Mouse (Mus musculus): ENCODE data around the gene Rps23.
A peak's percentile ranks its signal among the peaks of the same experiment; 100 is the strongest.

The Rps23 gene

DNA sequence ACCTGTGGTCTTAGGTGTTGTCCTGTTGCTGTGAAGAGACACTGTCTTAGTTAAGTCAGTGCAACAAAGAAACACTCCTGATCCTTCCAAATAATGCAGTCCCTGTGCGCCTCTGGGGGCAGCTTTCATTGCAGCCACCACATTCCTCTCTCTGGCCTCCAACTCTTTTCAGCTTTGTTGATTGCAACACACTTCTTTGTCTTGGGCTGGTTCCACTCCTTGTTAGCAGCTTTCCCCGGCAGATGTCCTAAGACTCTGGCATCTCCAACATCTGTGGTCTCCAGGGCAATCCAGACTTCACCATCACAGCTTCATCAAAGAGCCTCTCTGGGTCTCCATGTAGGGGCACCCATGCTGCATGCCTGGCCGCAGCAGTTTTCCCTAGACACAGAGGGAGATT is 10.5 kb downstream of the Rps23 start:
- DNase-seq (ENCODE audit: low read depth, low spot score) = no peak

DNA sequence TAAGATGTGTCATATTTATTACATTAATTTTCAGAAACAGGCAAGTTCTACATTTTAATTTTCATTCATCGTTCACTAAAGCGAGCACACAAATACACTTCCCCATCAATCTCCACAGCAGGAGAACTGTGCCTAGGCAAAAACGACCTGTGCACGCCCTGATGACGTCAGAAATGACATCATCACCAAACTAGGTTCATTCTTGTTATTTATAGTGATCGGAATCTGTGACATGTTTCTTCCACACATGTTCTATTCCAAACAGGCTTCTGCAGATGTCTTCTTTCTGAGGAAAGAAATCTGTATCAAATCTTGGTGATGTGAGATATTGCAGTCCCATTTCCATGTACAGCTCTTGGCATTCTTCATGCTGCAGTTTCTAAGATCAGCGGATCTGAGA is 13.1 kb downstream of the Rps23 start:
- DNase-seq (ENCODE audit: low read depth, low spot score) = no peak

DNA sequence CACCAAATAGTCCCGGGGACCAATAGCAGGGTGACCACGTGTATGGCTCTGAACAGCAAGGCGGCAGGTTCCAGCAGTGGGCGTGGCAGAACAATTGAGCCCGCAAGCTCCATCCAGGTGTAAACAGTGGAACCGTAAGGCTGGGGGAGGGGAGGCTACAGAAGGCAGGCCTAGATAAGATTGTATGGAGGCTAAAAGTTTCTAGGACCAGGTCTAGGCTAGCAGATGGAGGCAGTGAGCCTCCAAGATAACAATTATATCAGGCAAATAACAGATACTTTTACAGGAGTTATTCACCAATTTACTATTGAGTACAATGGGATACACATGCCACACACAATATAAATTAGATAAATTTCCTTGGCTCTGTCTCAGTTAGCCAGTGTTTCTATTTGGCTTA is 16.4 kb downstream of the Rps23 start:
- DNase-seq (ENCODE audit: low read depth, low spot score) = peak; percentile 50

DNA sequence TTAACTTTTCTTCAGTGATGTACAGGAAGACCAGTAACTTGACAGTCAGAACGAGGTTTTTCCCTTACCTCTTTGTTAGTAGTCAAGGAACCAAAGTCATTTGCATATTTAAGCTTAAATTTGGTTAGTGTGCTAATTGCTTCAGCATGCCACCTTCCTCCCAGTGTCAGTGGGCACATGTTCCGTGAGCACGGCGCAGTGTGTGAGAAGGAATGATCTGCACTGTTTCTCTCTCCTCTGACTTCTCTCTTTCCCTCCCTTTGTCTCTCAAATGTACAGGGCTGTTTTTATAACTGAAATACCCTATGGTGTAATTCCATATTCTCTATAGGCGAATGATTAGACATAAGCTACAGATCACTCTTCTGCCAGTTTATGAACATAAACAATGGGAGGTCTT is 16.8 kb downstream of the Rps23 start:
- DNase-seq (ENCODE audit: low read depth, low spot score) = no peak

DNA sequence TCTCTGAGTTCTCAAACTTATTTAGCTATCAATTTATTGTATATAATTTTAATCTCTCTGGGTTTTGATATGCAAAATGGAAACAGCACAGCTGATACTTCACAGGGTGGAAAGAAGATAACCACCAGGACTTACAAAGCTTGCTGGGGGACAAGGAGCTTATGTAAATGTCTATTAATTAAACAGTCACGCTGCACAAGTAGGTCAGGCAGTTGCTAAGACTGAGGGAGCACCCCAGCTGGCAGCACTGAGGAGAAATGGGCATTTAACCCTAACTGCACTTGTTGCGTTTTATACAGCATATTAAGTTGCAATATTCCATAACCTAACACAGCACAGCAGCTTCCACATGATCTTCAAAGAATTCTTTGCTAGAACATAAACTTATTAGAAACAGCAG is 36.1 kb downstream of the Rps23 start:
- DNase-seq (ENCODE audit: low read depth, low spot score) = no peak

DNA sequence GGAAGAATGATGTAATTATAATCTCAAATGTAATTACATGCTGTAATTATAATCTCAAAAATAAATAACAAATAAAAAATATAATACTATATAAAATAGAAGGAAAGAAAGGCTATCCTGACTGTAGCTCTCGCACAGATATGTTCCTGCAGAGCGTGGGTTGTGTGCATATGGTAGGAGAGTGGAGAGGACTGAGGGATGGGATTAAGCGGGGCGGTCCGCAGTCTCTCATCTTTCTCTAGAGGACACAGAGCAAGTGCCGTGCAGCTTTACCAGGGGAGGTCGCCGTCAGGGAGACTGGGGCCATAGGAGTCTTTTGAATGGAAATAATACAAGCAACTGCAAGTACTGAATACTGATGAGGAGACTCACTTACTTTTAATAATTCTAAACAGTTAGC is 37.8 kb downstream of the Rps23 start:
- DNase-seq (ENCODE audit: low read depth, low spot score) = no peak

DNA sequence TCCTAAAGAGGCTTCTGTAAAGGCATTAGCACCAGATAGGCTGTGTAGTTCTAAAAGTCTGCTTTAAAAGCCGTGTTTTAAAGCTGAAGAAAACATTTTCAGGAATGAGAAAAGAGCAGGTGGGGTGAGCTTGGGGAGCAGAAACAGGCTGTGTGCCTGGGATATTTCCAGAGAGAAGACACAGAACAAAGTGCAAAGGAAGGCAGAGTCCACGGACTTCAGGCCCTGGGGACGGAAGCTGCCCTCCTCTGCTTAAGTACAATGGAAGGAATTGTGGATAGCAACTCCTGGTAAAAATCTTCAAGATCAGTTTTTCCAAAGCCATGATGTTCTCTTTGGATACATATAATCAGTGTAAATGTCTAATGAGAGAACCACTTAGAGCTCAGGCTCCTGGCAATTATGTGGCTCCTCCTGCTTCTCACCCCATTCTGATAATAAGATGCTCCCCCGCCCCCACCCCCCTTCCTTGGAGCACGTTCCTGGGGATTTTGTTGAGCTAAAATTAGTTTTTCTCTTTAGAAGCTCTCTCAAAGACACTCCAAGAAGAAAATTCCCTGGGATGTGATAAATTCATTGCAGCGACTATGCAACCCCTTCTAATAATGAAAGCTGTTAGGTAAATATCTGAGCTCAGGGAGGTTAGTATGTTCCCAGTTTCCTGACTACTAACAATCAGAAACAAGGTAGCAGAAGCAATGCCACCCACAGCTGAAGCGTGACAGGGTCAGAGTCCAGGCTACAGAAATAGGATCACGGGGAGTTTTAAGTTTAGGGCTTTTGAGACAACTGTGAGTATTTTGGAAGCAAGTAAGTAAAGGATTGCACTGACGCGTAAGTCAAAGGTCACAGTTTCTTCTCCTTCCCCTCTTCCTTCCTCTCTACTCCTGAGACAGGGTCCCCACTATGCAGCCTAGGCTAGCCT is 40.3 kb downstream of the Rps23 start:
- no peak for DNase-seq (ENCODE audit: low read depth, low spot score)

DNA sequence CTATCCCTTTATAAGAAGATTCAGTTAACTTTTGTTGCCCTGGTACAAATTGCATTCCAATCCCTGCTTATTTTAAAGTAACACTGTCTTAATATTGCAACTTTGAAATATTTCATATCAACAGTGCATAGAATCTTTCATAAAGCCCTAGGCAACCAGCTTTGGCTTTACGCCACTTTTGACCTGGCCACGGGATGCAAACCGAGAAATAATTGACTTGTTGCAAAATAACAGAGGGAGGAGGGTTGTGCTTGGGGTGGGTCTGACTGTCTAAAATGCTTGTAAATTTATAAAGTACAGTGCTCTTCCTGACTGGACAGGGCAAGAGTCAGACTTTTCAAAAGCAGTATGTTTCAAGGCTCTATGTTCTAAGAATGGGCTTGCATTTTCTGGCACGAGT is 41.8 kb downstream of the Rps23 start:
- DNase-seq (ENCODE audit: low read depth, low spot score) = no peak

DNA sequence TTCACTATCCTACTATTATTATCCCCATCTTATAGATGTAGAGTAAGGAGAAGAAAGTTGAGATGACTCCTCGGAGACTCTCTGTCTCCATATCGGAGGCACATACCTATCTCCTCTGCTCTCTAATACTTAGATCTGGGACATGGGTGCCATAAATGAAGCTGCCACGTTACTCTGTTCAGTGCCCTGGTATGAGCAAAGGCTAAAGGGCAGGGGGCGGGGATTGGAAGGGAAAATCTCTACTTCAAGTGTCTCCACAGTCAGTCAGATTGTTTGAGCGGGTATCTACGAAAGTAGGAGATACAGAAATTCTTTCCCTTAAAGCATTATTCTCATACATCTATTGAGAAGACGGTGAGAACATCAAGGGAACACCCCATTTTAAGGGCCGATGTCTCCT is 43.2 kb downstream of the Rps23 start:
- DNase-seq (ENCODE audit: low read depth, low spot score) = no peak

DNA sequence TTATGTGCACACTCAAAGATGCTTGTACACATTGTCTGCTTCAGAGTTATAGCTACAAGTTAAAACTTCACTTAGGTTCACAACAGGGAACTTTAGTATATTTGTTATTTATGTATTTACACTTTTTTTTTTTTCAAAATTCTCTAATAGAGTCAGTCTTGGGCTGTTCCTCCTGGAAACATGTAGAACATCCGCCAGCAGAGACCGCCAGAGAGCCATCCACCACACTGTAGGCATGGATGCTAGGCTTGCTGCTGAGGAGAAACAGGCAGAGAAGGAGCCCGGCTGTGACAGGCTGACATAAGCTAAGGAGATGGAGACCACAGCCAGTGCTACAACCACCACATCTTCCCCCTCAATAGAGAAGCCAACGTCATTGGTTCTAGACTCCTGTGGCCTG is 44.7 kb downstream of the Rps23 start:
- DNase-seq (ENCODE audit: low read depth, low spot score) = no peak

DNA sequence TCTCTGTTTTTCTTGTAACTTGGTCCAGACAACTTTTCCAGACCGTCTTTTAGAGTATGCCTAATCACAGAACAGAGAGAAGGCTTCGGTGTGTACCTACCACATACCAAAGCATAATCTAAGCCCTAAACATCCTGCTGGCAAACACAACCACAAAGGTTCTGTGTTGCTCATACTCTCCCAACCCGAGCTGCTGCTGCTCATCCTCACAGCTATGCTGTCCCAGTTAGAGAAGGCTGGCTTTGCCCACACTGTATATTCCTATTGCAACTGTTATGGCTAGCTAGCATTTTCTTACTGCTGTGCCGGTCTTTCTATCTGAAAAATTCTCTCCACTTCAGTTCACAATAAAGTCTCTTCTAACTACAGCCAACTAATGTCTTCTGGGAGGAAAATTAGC is 46.2 kb downstream of the Rps23 start:
- no peak for DNase-seq (ENCODE audit: low read depth, low spot score)

DNA sequence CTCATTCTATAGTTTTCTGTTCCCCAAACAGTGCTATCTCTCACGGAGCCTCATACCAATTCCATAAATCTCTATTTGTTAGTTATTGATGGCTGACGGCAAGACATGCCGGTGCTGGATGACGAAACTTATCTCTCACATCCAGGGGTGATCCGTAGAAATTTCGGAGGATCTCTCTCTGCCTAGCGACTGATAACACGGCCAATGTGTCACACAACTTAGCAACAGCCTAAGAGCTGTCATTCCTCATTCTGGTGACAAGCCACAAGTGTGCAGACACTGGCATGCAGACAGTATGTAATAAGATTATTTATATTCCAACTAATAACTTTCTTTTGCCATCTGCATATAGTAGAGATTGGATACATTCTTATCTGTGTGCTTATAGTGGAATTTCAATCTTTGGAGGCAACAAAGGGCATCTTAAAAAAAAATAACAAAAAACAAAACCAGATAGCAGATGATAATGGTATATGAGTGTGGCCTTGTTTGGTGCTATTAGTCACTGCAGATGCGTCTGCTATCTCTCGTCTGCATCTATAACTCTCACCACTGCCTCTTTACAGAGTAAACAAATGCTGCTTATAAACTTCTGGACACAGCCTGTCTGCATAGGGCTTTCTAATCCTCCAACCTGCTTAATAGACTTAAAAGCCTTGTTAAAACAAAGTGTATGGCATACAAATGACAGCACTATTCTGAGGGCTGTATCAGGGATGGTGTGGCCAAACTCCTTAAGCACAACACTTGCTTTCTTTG is 47.7 kb downstream of the Rps23 start:
- no peak for DNase-seq (ENCODE audit: low read depth, low spot score)

DNA sequence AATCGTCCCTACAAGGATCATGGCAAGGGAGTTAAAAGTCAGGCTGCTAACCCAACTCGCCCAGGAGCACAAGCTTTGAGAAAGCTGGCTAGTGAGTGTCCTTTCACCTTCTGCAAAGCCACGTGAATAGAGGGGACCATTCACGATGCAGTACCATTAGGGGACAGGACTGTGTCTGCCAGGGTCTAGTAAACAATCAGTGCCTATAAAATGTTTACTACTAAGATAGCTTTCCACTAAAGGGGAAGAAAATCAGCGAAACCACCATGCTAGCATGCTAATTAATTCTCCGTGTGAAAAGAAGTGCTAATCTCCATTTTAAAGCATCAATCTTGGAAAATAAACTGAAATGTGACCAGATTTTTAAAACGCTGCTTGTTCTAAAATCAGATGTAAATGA is 50.7 kb downstream of the Rps23 start:
- no peak for DNase-seq (ENCODE audit: low read depth, low spot score)
